Mouse (Mus musculus): ENCODE data around the gene Gchfr. TPM values are rescaled to one million over a fixed set of nuclear protein-coding genes. Genes with fewer than 3 reads are reported as not detected.

Gchfr gene
- polyA plus RNA-seq, 1 experiment from 2014 or later, result 7.4 TPM

Other genes with a start within 250 kb of the Gchfr start
- gene Chst14, start 241.3 kb upstream of the Gchfr start, polyA plus RNA-seq (2014; fragmentation: Nextera tagmentation; extraction: Ambion mirVana), result 19.6 and 22.3 TPM in 2 replicates
- 16.4 and 17.1 TPM in 2 replicates for gene Ccdc32, start 138.4 kb upstream of the Gchfr start, polyA plus RNA-seq (2014; fragmentation: Nextera tagmentation; extraction: Ambion mirVana)
- 4.0 and 4.8 TPM in 2 replicates for gene Rpusd2, start 133.0 kb upstream of the Gchfr start, polyA plus RNA-seq (2014; fragmentation: Nextera tagmentation; extraction: Ambion mirVana)
- gene Knl1, start 120.7 kb upstream of the Gchfr start, polyA plus RNA-seq (2014; fragmentation: Nextera tagmentation; extraction: Ambion mirVana), result 26.5 and 30.9 TPM in 2 replicates
- gene Rad51, start 55.0 kb upstream of the Gchfr start, polyA plus RNA-seq (2014; fragmentation: Nextera tagmentation; extraction: Ambion mirVana), result 33.4 and 39.6 TPM in 2 replicates
- 30.3 and 33.3 TPM in 2 replicates for gene Rmdn3, start 10.7 kb upstream of the Gchfr start, polyA plus RNA-seq (2014; fragmentation: Nextera tagmentation; extraction: Ambion mirVana)
- gene Gm14137, start 6.7 kb downstream of the Gchfr start, polyA plus RNA-seq (2014; fragmentation: Nextera tagmentation; extraction: Ambion mirVana), result 0.25 TPM in 1 of 2 replicates, not detected in the other
- gene Zfyve19, start 40.8 kb downstream of the Gchfr start, polyA plus RNA-seq (2014; fragmentation: Nextera tagmentation; extraction: Ambion mirVana), result 30.4 and 37.0 TPM in 2 replicates
- gene Dnajc17, start 41.0 kb downstream of the Gchfr start, polyA plus RNA-seq (2014; fragmentation: Nextera tagmentation; extraction: Ambion mirVana), result 13.5 and 18.4 TPM in 2 replicates
- not detected in 2 replicates for gene Ppp1r14d, start 62.1 kb downstream of the Gchfr start, polyA plus RNA-seq (2014; fragmentation: Nextera tagmentation; extraction: Ambion mirVana)
- gene Spint1, start 69.6 kb downstream of the Gchfr start, polyA plus RNA-seq (2014; fragmentation: Nextera tagmentation; extraction: Ambion mirVana), result 0.83 and 1.1 TPM in 2 replicates
- gene Rhov, start 103.5 kb downstream of the Gchfr start, polyA plus RNA-seq (2014; fragmentation: Nextera tagmentation; extraction: Ambion mirVana), result not detected in 2 replicates
- gene Vps18, start 121.0 kb downstream of the Gchfr start, polyA plus RNA-seq (2014; fragmentation: Nextera tagmentation; extraction: Ambion mirVana), result 6.9 and 8.7 TPM in 2 replicates
- gene Dll4, start 158.0 kb downstream of the Gchfr start, polyA plus RNA-seq (2014; fragmentation: Nextera tagmentation; extraction: Ambion mirVana), result 3.7 and 5.0 TPM in 2 replicates
- 0.35 and 0.74 TPM in 2 replicates for gene Chac1, start 183.5 kb downstream of the Gchfr start, polyA plus RNA-seq (2014; fragmentation: Nextera tagmentation; extraction: Ambion mirVana)

All from heart, embryonic 11.5 days (tissue).